Mouse (Mus musculus) ES-CJ7 (cell line): ENCODE data around the gene Ralbp1.

Experiments
- DNase-seq: peaks from one replicate; pipeline ENCODE4 v3.0.0; 2011; ENCODE audit warnings: low read depth, low spot score

The Ralbp1 gene

GRCm38 (mm10) chr17:65885697-65886529 is at the start of gene Ralbp1:
TSS of gene Ralbp1 (minus strand) at chr17:65885798.
- no peak for DNase-seq

DNA sequence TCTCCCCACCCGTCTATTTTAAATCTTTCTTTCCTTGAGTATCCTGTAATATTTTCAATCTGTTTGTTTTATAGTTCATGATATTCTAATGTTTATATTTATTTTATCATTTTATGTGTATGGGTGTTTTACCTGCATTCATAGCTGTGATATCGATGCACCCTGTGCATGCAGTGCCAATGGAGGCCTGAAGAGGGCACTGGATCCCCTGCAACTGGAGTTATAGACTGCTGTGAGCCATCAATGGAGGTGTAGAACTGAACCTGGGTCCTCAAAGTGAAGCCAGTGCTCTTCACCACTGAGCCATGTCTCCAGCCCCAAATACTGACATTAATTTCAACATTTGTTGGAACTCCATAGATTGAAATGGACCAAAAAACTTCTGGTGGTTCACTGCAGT is 48.1 kb upstream of the Ralbp1 start:
- no peak for DNase-seq

GRCm38 (mm10) chr17:65931525-65931924 is 45.9 kb upstream of the Ralbp1 start:
- no peak for DNase-seq

DNA sequence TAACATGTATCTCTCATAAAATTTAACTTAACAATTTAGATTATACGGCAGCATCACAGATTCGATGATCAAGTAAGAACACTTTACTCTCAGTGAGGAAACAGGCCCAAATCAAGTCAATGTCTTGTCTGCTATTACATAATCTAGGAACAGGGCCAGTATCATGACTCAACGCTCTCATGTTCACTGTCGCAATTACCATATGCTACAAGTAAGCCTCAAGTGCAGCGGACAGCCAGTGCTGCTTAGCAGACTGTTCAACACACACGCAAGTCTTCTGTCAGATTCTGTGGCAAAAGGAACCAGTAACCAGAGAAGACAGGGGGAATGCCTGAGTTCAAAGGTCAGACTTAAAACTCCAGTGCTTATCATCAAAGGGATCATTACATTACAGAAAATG is 45.4 kb upstream of the Ralbp1 start:
- DNase-seq: no peak

DNA sequence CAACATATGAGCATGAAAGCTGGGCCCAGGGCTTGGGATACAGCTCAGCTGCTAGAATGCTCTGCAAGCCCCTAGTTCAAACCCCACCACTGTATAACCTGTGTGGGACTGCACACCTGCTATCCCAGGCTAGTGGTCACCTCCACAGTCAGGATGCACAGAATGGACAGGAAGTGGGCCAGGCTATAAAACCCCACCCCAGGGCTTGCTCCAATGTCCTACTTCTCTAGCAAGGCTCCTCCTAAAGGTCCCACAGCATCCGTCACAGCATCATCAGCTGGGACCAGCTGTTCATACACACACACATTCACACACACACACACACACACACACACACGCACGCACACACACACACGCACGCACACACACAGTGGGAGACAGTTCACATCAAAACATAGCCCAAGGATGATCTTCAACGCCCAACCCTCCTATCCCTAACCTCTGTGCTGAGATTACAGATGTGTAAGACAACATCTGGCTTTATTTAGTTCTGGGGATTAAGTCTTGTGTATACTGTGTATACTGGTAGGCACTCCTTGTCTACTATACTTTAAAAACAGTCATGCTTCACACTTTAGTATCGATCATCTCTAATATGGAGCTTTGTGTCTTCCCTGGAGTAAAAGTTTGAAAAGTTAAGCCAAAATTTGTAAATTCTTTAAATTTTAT is 44.7 kb upstream of the Ralbp1 start:
- no peak for DNase-seq

DNA sequence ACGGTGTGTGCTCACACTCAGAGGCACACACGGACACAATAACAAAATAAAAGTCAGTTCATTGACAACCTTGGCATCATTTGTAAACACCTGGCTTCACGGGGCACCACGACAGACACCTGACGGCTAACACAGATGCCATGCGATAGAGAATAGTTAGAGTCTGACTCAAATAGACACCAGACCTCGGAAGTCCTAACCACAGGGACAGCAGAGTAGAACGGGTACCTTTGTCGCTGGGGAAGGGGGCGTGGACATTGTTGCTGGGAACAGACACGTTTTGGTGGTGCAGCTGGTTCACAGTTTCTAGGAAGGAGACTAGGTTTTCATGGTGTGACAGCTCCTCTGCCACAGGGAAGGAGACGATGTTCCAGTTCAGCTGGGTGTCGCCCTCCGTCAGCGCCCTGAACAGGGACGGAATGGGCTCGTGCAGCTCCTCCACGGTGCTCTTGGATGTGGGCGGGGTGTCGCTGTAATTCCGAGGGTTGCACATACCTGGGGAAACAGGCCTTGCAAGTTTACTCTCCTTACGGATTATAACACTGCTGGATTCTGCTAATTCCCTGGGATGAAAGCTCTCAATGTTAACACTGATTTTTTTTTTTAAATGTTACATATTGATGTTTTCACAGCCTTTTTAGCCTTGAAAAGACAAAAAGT is 43.9 kb upstream of the Ralbp1 start:
- DNase-seq: no peak

- DNase-seq: no peak
Measured at GRCm38 (mm10) chr17:65927077-65927476, 41.5 kb upstream of the Ralbp1 start.

DNA sequence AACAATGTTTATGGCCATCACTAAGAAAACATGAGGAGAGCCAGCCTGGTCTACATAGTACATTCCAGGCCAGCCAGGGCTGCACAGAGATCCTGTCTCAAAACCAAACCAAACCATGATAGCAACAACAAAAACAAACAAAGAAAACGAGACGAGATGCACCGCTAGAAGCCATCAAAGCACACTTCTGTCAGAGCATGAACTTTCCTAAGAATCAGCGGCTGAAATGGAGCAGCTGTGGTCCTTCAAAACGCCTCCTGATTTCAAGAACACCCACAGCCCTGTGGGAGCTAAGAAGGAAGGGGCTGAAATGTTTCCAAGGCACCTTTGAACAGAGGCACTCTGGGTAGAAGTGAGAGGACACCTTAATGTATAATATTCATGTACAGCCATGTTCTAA is 38.6 kb upstream of the Ralbp1 start:
- no peak for DNase-seq

GRCm38 (mm10) chr17:65921975-65922374 is 36.4 kb upstream of the Ralbp1 start:
- DNase-seq: no peak

DNA sequence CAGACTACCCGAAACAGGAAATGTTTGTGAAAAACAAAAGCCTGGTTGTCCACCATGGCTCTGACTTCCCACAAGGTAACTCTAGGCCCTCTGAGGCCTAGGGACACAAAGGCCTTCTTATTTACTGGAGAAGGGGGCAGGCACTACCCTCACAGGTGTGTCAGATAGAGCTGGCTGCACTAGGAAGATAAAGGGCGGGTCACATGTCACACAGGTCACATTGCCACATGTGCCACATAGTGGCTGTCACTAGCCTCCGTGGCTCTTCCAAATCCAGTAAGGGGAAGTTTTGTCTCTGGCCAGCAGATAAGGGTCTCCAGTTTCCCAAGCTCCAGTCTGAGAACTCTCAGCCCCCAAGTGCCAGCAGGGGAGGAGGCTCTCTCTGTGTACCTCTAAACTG is 33.6 kb upstream of the Ralbp1 start:
- DNase-seq: no peak

DNA sequence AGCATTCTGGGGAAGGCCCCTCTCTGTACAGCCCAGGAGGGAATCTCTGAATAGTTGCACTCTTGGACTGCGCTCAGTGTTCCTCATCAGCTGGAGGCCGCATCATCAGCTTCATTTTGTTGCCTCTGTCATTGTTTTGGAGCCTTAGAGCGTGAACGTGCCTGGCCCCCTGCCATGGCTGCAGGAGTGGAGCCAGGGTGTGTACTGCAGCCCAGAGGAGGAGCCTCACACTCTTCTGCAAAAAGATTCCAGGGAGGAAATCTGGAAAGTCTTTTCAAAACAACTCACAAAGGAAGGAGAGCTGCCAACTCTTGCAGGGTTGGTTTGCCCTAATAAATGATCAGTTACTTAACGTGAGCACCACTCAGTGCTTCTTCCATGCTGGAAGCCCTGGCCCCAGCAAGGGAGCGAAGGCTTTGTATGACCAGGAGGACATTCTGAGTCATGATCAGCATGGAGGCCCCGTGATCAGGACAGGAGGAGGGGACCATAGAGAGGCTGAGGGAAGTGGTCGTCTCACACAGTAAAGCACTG is 30.6 kb upstream of the Ralbp1 start:
- no peak for DNase-seq

GRCm38 (mm10) chr17:65914083-65914482 is 28.5 kb upstream of the Ralbp1 start:
- DNase-seq: no peak

DNA sequence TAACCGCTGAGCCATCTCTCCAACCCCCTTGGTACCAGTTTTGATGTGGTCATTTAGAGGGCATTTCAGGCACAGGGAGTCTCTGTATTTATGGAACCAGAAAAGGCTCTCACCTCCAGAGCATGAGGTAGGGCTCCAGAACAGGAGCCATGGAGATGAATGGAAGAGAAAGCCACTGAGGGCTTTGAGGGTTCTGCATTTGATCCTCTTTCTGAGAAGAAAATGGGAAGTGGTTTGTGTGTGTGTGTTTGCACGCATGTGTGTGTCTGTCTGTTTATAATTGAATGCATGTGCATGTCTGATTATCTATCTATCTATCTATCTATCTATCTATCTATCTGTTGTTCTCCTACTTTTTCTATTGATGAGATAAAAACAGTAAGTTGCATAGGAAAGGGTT is 26.6 kb upstream of the Ralbp1 start:
- no peak for DNase-seq

- DNase-seq: no peak
Measured at GRCm38 (mm10) chr17:65911285-65912069, 25.9 kb upstream of the Ralbp1 start.

- DNase-seq: no peak
Measured at GRCm38 (mm10) chr17:65908270-65908669, 22.7 kb upstream of the Ralbp1 start.

DNA sequence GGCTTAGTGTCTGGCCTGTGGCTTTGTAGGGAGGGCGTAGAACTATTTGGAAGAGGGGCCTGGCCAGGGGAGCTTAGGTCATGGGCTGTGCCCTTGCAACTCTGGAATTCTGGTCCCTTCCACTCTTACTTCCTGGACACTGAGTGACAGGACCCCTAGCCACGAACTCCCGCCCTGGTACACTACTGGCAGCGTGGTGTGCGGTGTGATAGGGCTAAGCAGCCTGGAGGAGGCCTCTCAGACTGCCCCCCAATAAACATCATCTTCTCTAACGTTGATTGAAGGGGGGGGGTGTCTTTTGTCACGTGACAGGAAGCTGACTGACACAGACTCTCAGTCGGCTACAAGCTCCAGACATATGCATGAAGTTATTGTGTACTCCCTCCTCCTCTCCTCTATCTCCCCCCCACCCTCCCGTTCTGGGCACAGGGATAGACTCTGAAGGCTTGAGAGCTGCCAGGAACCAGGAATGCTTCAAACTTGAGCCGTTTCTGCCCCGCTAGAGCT is 21.4 kb upstream of the Ralbp1 start:
- no peak for DNase-seq

GRCm38 (mm10) chr17:65906313-65906894 is 20.8 kb upstream of the Ralbp1 start:
- no peak for DNase-seq

- no peak for DNase-seq
Measured at GRCm38 (mm10) chr17:65905241-65905640, 19.6 kb upstream of the Ralbp1 start.

GRCm38 (mm10) chr17:65903826-65904225 is 18.2 kb upstream of the Ralbp1 start:
- no peak for DNase-seq

DNA sequence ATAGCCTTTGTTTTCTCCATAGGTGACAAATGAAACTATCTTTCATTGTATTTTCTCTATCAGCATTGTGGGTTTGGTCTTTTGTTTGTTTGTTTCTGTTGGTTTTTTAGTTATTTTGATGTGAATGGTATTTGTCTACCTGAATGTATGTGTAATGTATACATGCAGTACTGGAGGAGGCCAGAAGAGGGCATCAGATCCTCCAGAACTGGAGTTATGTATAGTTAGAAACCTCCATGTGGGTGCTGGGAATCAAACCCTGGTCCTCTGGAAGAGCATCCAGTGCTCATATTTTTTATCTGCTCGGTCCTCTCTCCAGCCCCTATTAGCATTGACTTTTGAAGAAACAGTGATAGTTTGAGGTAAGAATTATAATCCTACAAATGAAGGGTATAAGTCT is 17.4 kb upstream of the Ralbp1 start:
- DNase-seq: no peak

DNA sequence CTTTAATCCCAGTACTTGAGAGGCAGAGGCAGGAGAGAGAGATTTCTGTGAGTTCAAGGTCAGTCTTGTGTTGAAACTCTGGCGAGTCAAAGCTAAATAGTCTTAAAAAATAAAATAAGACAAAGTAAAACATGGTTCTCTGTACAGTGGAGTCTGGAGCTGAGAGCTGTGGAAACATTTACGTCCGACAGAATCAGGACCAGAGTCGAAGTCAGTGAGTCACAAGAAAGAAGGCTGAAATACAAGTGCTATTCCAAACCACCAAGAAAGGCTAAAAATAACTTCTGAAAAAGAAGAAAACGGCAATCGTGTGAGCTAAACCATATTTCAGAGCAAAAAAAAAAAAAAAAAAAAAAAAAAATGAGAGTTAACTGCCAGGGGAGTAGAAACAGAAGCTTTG is 16.7 kb upstream of the Ralbp1 start:
- DNase-seq: no peak
